Mouse (Mus musculus): Measurements from ENCODE around the gene S1pr2. TPM values are rescaled to one million over a fixed set of nuclear protein-coding genes. Genes with fewer than 3 reads are reported as not detected.
A peak's percentile ranks its signal among the peaks of the same experiment; 100 is the strongest.

Gene S1pr2
- polyA plus RNA-seq, 1 experiment = 48.2 TPM

GRCm38 (mm10) chr9:20951966-20952519 lies 24.5 kb downstream of the S1pr2 start:
- peak overlapping the region; percentile 78 for H3K4me3 ChIP-seq (ENCODE audit: insufficient read depth, low read length)
- H3K4me1 ChIP-seq (ENCODE audit: control insufficient read depth, insufficient read depth, low read length) = peaks cover 25% of the 10 kb centered on the region
- TF ChIP-seq POLR2A (IDR thresholded peaks at IDR 0.05; ENCODE audit: borderline replicate concordance, low read depth, low read length) = no peak
- TF ChIP-seq CTCF (IDR thresholded peaks at IDR 0.05; ENCODE audit: low read depth, low read length) = no peak
- H3K27ac ChIP-seq (ENCODE audit: insufficient read depth, low read depth, low read length) = peak overlapping the region; percentile 78

- Histone ChIP-seq H3K4me3 (ENCODE audit: insufficient read depth, low read length) (peak overlapping the region; percentile 78), H3K27ac (ENCODE audit: insufficient read depth, low read depth, low read length) (no peak overlapping the region), H3K4me1 (ENCODE audit: control insufficient read depth, insufficient read depth, low read length) (peaks cover 31% of the 10 kb centered on the region)
- TF ChIP-seq POLR2A (IDR thresholded peaks at IDR 0.05; ENCODE audit: borderline replicate concordance, low read depth, low read length) (no peak), CTCF (IDR thresholded peaks at IDR 0.05; ENCODE audit: low read depth, low read length) (no peak)
These were observed 25.1 kb downstream of the S1pr2 start for GRCm38 (mm10) chr9:20951441-20951840.

GRCm38 (mm10) chr9:20950419-20950818 lies 26.2 kb downstream of the S1pr2 start:
- no peak overlapping the region for H3K27ac ChIP-seq (ENCODE audit: insufficient read depth, low read depth, low read length)
- no peak for TF ChIP-seq POLR2A (IDR thresholded peaks at IDR 0.05; ENCODE audit: borderline replicate concordance, low read depth, low read length)
- peaks cover 41% of the 10 kb centered on the region for H3K4me1 ChIP-seq (ENCODE audit: control insufficient read depth, insufficient read depth, low read length)
- no peak overlapping the region for H3K4me3 ChIP-seq (ENCODE audit: insufficient read depth, low read length)

GRCm38 (mm10) chr9:20946066-20946880 lies 30.3 kb downstream of the S1pr2 start:
- Histone ChIP-seq H3K4me3 (ENCODE audit: insufficient read depth, low read length) (no peak overlapping the region), H3K4me1 (ENCODE audit: control insufficient read depth, insufficient read depth, low read length) (peaks cover 67% of the 10 kb centered on the region), H3K27ac (ENCODE audit: insufficient read depth, low read depth, low read length) (peak overlapping the region; percentile 83)
- TF ChIP-seq POLR2A (IDR thresholded peaks at IDR 0.05; ENCODE audit: borderline replicate concordance, low read depth, low read length) (no peak), CTCF (IDR thresholded peaks at IDR 0.05; ENCODE audit: low read depth, low read length) (no peak)

GRCm38 (mm10) chr9:20944697-20945370 lies 31.7 kb downstream of the S1pr2 start:
- Histone ChIP-seq H3K4me3 (ENCODE audit: insufficient read depth, low read length) (no peak overlapping the region), H3K27ac (ENCODE audit: insufficient read depth, low read depth, low read length) (peak overlapping the region; percentile 5; the same call in 1 of the 2 replicates), H3K4me1 (ENCODE audit: control insufficient read depth, insufficient read depth, low read length) (peaks cover 59% of the 10 kb centered on the region)
- TF ChIP-seq CTCF (IDR thresholded peaks at IDR 0.05; ENCODE audit: low read depth, low read length) (no peak), POLR2A (IDR thresholded peaks at IDR 0.05; ENCODE audit: borderline replicate concordance, low read depth, low read length) (no peak)

GRCm38 (mm10) chr9:20943911-20944310 lies 32.7 kb downstream of the S1pr2 start:
- H3K27ac ChIP-seq (ENCODE audit: insufficient read depth, low read depth, low read length) = peak overlapping the region; percentile 11
- peaks cover 53% of the 10 kb centered on the region for H3K4me1 ChIP-seq (ENCODE audit: control insufficient read depth, insufficient read depth, low read length)
- TF ChIP-seq POLR2A (IDR thresholded peaks at IDR 0.05; ENCODE audit: borderline replicate concordance, low read depth, low read length) = no peak
- TF ChIP-seq CTCF (IDR thresholded peaks at IDR 0.05; ENCODE audit: low read depth, low read length) = no peak
- no peak overlapping the region for H3K4me3 ChIP-seq (ENCODE audit: insufficient read depth, low read length)

- H3K4me1 ChIP-seq (ENCODE audit: control insufficient read depth, insufficient read depth, low read length) = peaks cover 51% of the 10 kb centered on the region
- H3K27ac ChIP-seq (ENCODE audit: insufficient read depth, low read depth, low read length) = peak overlapping the region; percentile 25
- TF ChIP-seq CTCF (IDR thresholded peaks at IDR 0.05; ENCODE audit: low read depth, low read length) = no peak
- no peak for TF ChIP-seq POLR2A (IDR thresholded peaks at IDR 0.05; ENCODE audit: borderline replicate concordance, low read depth, low read length)
- no peak overlapping the region for H3K4me3 ChIP-seq (ENCODE audit: insufficient read depth, low read length)
These were observed 33.2 kb downstream of the S1pr2 start for GRCm38 (mm10) chr9:20943396-20943795.

GRCm38 (mm10) chr9:20923258-20923657 lies 53.3 kb downstream of the S1pr2 start:
- TF ChIP-seq CTCF (IDR thresholded peaks at IDR 0.05; ENCODE audit: low read depth, low read length) (no peak), POLR2A (IDR thresholded peaks at IDR 0.05; ENCODE audit: borderline replicate concordance, low read depth, low read length) (no peak)
- no peak overlapping the region for H3K27ac ChIP-seq (ENCODE audit: insufficient read depth, low read depth, low read length)
- H3K4me1 ChIP-seq (ENCODE audit: control insufficient read depth, insufficient read depth, low read length) = peaks cover 3% of the 10 kb centered on the region; the same call in 1 of the 2 replicates
- no peak overlapping the region for H3K4me3 ChIP-seq (ENCODE audit: insufficient read depth, low read length)

- no peak overlapping the region for H3K4me3 ChIP-seq (ENCODE audit: insufficient read depth, low read length)
- no peak overlapping the region for H3K27ac ChIP-seq (ENCODE audit: insufficient read depth, low read depth, low read length)
- peak; percentile 17; the same call in 1 of the 2 replicates for TF ChIP-seq CTCF (IDR thresholded peaks at IDR 0.05; ENCODE audit: low read depth, low read length)
- TF ChIP-seq POLR2A (IDR thresholded peaks at IDR 0.05; ENCODE audit: borderline replicate concordance, low read depth, low read length) = no peak
- H3K4me1 ChIP-seq (ENCODE audit: control insufficient read depth, insufficient read depth, low read length) = no peaks in the 10 kb centered on the region
These were observed 60.4 kb downstream of the S1pr2 start for GRCm38 (mm10) chr9:20916160-20916559.

Other genes starting within 250 kb of the S1pr2 start
- gene Olfm2, start 230.4 kb downstream of the S1pr2 start, polyA plus RNA-seq (2012; ENCODE audit: insufficient read depth, insufficient read length, missing spikeins) = not detected in 2 replicates
- gene Col5a3, start 161.7 kb downstream of the S1pr2 start, polyA plus RNA-seq (2012; ENCODE audit: insufficient read depth, insufficient read length, missing spikeins) = 0.15 and 0.31 TPM in 2 replicates
- gene Rdh8, start 158.3 kb downstream of the S1pr2 start, polyA plus RNA-seq (2012; ENCODE audit: insufficient read depth, insufficient read length, missing spikeins) = not detected in 2 replicates
- 19.9 and 23.5 TPM in 2 replicates for gene A230050P20Rik, start 108.1 kb downstream of the S1pr2 start, polyA plus RNA-seq (2012; ENCODE audit: insufficient read depth, insufficient read length, missing spikeins)
- 1.4 and 1.7 TPM in 2 replicates for gene Angptl6, start 97.1 kb downstream of the S1pr2 start, polyA plus RNA-seq (2012; ENCODE audit: insufficient read depth, insufficient read length, missing spikeins)
- 9.2 and 11.9 TPM in 2 replicates for gene Ppan, start 88.6 kb downstream of the S1pr2 start, polyA plus RNA-seq (2012; ENCODE audit: insufficient read depth, insufficient read length, missing spikeins)
- 65.4 and 71.5 TPM in 2 replicates for gene Eif3g, start 78.2 kb downstream of the S1pr2 start, polyA plus RNA-seq (2012; ENCODE audit: insufficient read depth, insufficient read length, missing spikeins)
- gene Dnmt1, start 16.9 kb downstream of the S1pr2 start, polyA plus RNA-seq (2012; ENCODE audit: insufficient read depth, insufficient read length, missing spikeins) = 53.0 and 54.5 TPM in 2 replicates
- 52.7 and 61.3 TPM in 2 replicates for gene Mrpl4, start 26.0 kb upstream of the S1pr2 start, polyA plus RNA-seq (2012; ENCODE audit: insufficient read depth, insufficient read length, missing spikeins)
- gene Icam1, start 39.2 kb upstream of the S1pr2 start, polyA plus RNA-seq (2012; ENCODE audit: insufficient read depth, insufficient read length, missing spikeins) = 67.4 and 79.0 TPM in 2 replicates
- not detected in 2 replicates for gene Icam4, start 52.6 kb upstream of the S1pr2 start, polyA plus RNA-seq (2012; ENCODE audit: insufficient read depth, insufficient read length, missing spikeins)
- gene Icam5, start 55.3 kb upstream of the S1pr2 start, polyA plus RNA-seq (2012; ENCODE audit: insufficient read depth, insufficient read length, missing spikeins) = 0.31 TPM in 1 of 2 replicates, not detected in the other
- not detected in 2 replicates for gene Zglp1, start 90.3 kb upstream of the S1pr2 start, polyA plus RNA-seq (2012; ENCODE audit: insufficient read depth, insufficient read length, missing spikeins)
- not detected in 2 replicates for gene Gm49373, start 96.3 kb upstream of the S1pr2 start, polyA plus RNA-seq (2012; ENCODE audit: insufficient read depth, insufficient read length, missing spikeins)
- 24.8 and 32.1 TPM in 2 replicates for gene Fdx1l, start 96.8 kb upstream of the S1pr2 start, polyA plus RNA-seq (2012; ENCODE audit: insufficient read depth, insufficient read length, missing spikeins)
- 0.56 and 1.3 TPM in 2 replicates for gene Gm38431, start 115.2 kb upstream of the S1pr2 start, polyA plus RNA-seq (2012; ENCODE audit: insufficient read depth, insufficient read length, missing spikeins)
- gene Raver1, start 115.2 kb upstream of the S1pr2 start, polyA plus RNA-seq (2012; ENCODE audit: insufficient read depth, insufficient read length, missing spikeins) = 31.2 and 35.4 TPM in 2 replicates
- 46.3 and 47.1 TPM in 2 replicates for gene Tyk2, start 154.5 kb upstream of the S1pr2 start, polyA plus RNA-seq (2012; ENCODE audit: insufficient read depth, insufficient read length, missing spikeins)
- gene Cdc37, start 173.2 kb upstream of the S1pr2 start, polyA plus RNA-seq (2012; ENCODE audit: insufficient read depth, insufficient read length, missing spikeins) = 104 and 110 TPM in 2 replicates
- gene Pde4a, start 188.9 kb upstream of the S1pr2 start, polyA plus RNA-seq (2012; ENCODE audit: insufficient read depth, insufficient read length, missing spikeins) = 13.2 and 14.2 TPM in 2 replicates